Mouse (Mus musculus) E14TG2a.4 (cell line): ENCODE results near the gene Eif3a.

ENCODE experiments used
- CTCF ChIP-seq: conservative IDR thresholded peaks from 2 replicates; pipeline ENCODE4 v1.5.1; 2014; ENCODE audit warnings: low read length
- NANOG ChIP-seq: IDR thresholded peaks from 2 replicates; pipeline ENCODE4 v1.6.1; 2014; ENCODE audit warnings: borderline replicate concordance, low read length, mixed read lengths
- POU5F1 ChIP-seq: IDR thresholded peaks from 2 replicates; pipeline ENCODE4 v1.6.1; 2014; ENCODE audit warnings: low read length, borderline replicate concordance

- TF ChIP-seq CTCF (no peak), POU5F1 (no peak), NANOG (no peak)
Observed at GRCm38 (mm10) chr19:60743767-60744547, 46.5 kb downstream of the Eif3a start.
